Mouse (Mus musculus) spleen, adult 2 months (tissue): Measurements from ENCODE around the gene Zfp689.

Experiments
- CTCF ChIP-seq: fragments of 200-500 bp; IDR thresholded peaks from 2 replicates; pipeline ENCODE4 v1.5.1; 2011; ENCODE audit warnings: mild to moderate bottlenecking, inconsistent platforms; ENCODE audit not compliant: insufficient read depth, insufficient read length, insufficient replicate concordance; ENCODE audit errors: extremely low read depth
- POLR2A ChIP-seq: fragments of 200-500 bp; IDR thresholded peaks from 2 replicates; pipeline ENCODE4 v1.6.1; 2011; ENCODE audit warnings: low read depth, low read length, inconsistent platforms

GRCm38 (mm10) chr7:127466606-127467005 lies 17.6 kb upstream of the Zfp689 start:
- TF ChIP-seq POLR2A (no peak), CTCF (no peak)
